Mouse (Mus musculus): Measurements from ENCODE around the gene Arhgap15.

DNA sequence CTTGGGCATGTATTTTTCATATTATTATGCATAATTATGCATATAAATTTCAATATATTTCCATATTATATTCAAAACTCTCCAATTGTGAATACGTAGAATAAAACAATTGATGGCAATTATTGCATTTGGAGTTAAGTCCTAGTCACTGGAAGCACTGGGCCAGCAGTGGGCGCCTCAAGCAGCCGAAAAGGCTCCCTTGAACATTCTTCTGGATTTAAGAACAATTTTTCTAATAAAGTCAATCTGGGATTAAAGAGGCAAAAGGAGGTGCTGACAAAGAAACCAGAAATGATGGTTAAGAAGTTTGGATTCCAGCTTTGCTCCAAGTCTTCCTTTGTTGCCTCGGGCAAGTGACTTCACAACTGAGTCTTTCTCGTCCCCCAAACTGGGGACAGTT is 355.1 kb downstream of the Arhgap15 start:
- TF ChIP-seq MAX (IDR thresholded peaks at IDR 0.05; ENCODE audit: low read length) (no peak), EP300 (IDR thresholded peaks at IDR 0.05; ENCODE audit: low read length) (no peak), USF1 (IDR thresholded peaks at IDR 0.05; ENCODE audit: low read depth, low read length) (no peak), PAX5 (IDR thresholded peaks at IDR 0.05; ENCODE audit: low read length) (no peak), POLR2AphosphoS2 (IDR thresholded peaks at IDR 0.05; ENCODE audit: low read depth, low read length) (no peak), CTCF (conservative IDR thresholded peaks at IDR 0.05 in 1 of 2, IDR thresholded peaks at IDR 0.05 in 1 of 2; ENCODE audit: low read depth in 2 of 2, low read length in 2 of 2) (0 out of 4 replicates have a peak, but pooled peaks of 1 of the 2 experiments have one; percentile 16)

All from CH12.LX (cell line).